Mouse (Mus musculus) heart, adult 2 months (tissue): ENCODE measurements around the gene Atp12a.

Experiments
- CTCF ChIP-seq: fragments of 200-600 bp; IDR thresholded peaks from 2 replicates; pipeline ENCODE4 v1.8.1; 2022; ENCODE audit warnings: antibody characterized with exemption, mild to moderate bottlenecking, moderate library complexity
- POLR2A ChIP-seq: fragments of 200-500 bp; IDR thresholded peaks from 2 replicates; pipeline ENCODE4 v1.6.1; 2011; ENCODE audit warnings: mild to moderate bottlenecking, low read depth, low read length, control low read depth; ENCODE audit not compliant: insufficient read depth

GRCm38 (mm10) chr14:56379336-56379735, 14.5 kb downstream of the Atp12a start:
- no peak for TF ChIP-seq CTCF
- no peak for TF ChIP-seq POLR2A
